Mouse (Mus musculus): ENCODE measurements around the gene Pdxdc1. TPM values are rescaled to one million over a fixed set of nuclear protein-coding genes. Genes with fewer than 3 reads are reported as not detected.

Gene Pdxdc1
- polyA plus RNA-seq, 1 experiment, result 57.0 TPM

GRCm38 (mm10) chr16:13903488-13903887, 557 bp upstream of the Pdxdc1 start:
- peak overlapping the region; percentile 81 for H3K4me3 ChIP-seq
- no peaks in the 10 kb centered on the region for H3K27me3 ChIP-seq (ENCODE audit: control insufficient read depth, insufficient read depth, insufficient read length)
- TF ChIP-seq POLR2AphosphoS2 (IDR thresholded peaks at IDR 0.05; ENCODE audit: insufficient read length, low read depth) (no peak), REST (IDR thresholded peaks at IDR 0.05; ENCODE audit: insufficient read depth, insufficient read length) (no peak), MAX (IDR thresholded peaks at IDR 0.05; ENCODE audit: low read depth) (no peak), TCF3 (IDR thresholded peaks at IDR 0.05; ENCODE audit: insufficient read length, low read depth) (no peak), MYOG (IDR thresholded peaks at IDR 0.05; ENCODE audit: control insufficient read depth in 1 of 3, insufficient read depth in 1 of 3, insufficient read length in 2 of 3, low read depth in 2 of 3) (no peak), POLR2A (IDR thresholded peaks at IDR 0.05; ENCODE audit: insufficient read length, low read depth) (no peak), TCF12 (IDR thresholded peaks at IDR 0.05; ENCODE audit: insufficient read depth, poor library complexity, severe bottlenecking) (no peak)
- H3K36me3 ChIP-seq (ENCODE audit: control insufficient read depth, insufficient read depth), result no peaks in the 10 kb centered on the region
- peak overlapping the region; percentile 76 for H3ac ChIP-seq (ENCODE audit: control insufficient read depth, insufficient read length)
- H3K4me2 ChIP-seq (ENCODE audit: low read depth), result peak overlapping the region; percentile 81
- peaks cover 49% of the 10 kb centered on the region for H3K79me2 ChIP-seq (ENCODE audit: control insufficient read depth, insufficient read depth)

DNA sequence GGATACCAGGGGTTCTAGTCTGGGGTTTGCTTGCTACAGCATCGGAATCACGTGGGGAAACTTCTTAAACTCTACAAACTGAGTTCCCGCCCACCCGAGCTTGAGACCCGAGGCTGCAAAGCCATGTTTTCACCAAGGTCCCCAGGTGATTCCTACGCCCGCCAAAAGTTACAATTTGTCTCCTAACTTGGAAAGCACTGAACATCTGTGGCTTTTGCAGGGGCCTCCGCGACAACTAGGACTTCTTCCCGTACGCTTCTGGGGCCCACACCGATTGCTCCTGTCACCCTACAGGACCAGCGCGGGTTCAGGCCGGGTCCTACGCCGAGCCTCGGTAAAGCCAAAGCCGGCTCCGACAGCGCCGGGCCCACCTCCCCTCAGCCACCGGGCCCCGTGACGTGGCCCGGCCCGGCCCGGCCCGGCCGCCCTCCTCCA, 517 bp downstream of the Pdxdc1 start:
- TF ChIP-seq REST (IDR thresholded peaks at IDR 0.05; ENCODE audit: insufficient read depth, insufficient read length) (no peak), MAX (IDR thresholded peaks at IDR 0.05; ENCODE audit: low read depth) (no peak), USF1 (IDR thresholded peaks at IDR 0.05; ENCODE audit: low read depth) (peak; percentile 49), MYOD1 (IDR thresholded peaks at IDR 0.05; ENCODE audit: control insufficient read depth in 1 of 3, insufficient read length in 2 of 3, low read depth in 2 of 3) (no peak), CEBPB (IDR thresholded peaks at IDR 0.05; ENCODE audit: insufficient read depth, poor library complexity, severe bottlenecking) (no peak)
- H3K4me3 ChIP-seq, result peak overlapping the region; percentile 81
- H3K27me3 ChIP-seq (ENCODE audit: control insufficient read depth, insufficient read depth, insufficient read length), result no peaks in the 10 kb centered on the region
- H3ac ChIP-seq (ENCODE audit: control insufficient read depth, insufficient read length), result peak overlapping the region; percentile 76
- H3K79me2 ChIP-seq (ENCODE audit: control insufficient read depth, insufficient read depth), result peaks cover 60% of the 10 kb centered on the region
- H3K4me2 ChIP-seq (ENCODE audit: low read depth), result peak overlapping the region; percentile 92
- no peaks in the 10 kb centered on the region for H3K36me3 ChIP-seq (ENCODE audit: control insufficient read depth, insufficient read depth)

- no peaks in the 10 kb centered on the region for H3K27me3 ChIP-seq (ENCODE audit: control insufficient read depth, insufficient read depth, insufficient read length)
- TF ChIP-seq POLR2A (IDR thresholded peaks at IDR 0.05; ENCODE audit: insufficient read length, low read depth) (no peak), POLR2AphosphoS2 (IDR thresholded peaks at IDR 0.05; ENCODE audit: insufficient read length, low read depth) (no peak), E2F4 (IDR thresholded peaks at IDR 0.05; ENCODE audit: insufficient read depth) (no peak), TCF3 (IDR thresholded peaks at IDR 0.05; ENCODE audit: insufficient read length, low read depth) (no peak), SRF (IDR thresholded peaks at IDR 0.05; ENCODE audit: control insufficient read depth, insufficient read length, low read depth) (no peak), MAX (IDR thresholded peaks at IDR 0.05; ENCODE audit: low read depth) (no peak), MYOG (IDR thresholded peaks at IDR 0.05; ENCODE audit: control insufficient read depth in 1 of 3, insufficient read depth in 1 of 3, insufficient read length in 2 of 3, low read depth in 2 of 3) (no peak), REST (IDR thresholded peaks at IDR 0.05; ENCODE audit: insufficient read depth, insufficient read length) (no peak), USF1 (IDR thresholded peaks at IDR 0.05; ENCODE audit: low read depth) (no peak), CEBPB (IDR thresholded peaks at IDR 0.05; ENCODE audit: insufficient read depth, poor library complexity, severe bottlenecking) (no peak), TCF12 (IDR thresholded peaks at IDR 0.05; ENCODE audit: insufficient read depth, poor library complexity, severe bottlenecking) (no peak), MYOD1 (IDR thresholded peaks at IDR 0.05; ENCODE audit: control insufficient read depth in 1 of 3, insufficient read length in 2 of 3, low read depth in 2 of 3) (no peak)
- no peak overlapping the region for H3ac ChIP-seq (ENCODE audit: control insufficient read depth, insufficient read length)
- peaks cover 87% of the 10 kb centered on the region for H3K79me2 ChIP-seq (ENCODE audit: control insufficient read depth, insufficient read depth)
- no peak overlapping the region for H3K4me3 ChIP-seq
- no peak overlapping the region for H3K4me2 ChIP-seq (ENCODE audit: low read depth)
- no peaks in the 10 kb centered on the region for H3K36me3 ChIP-seq (ENCODE audit: control insufficient read depth, insufficient read depth)
These were observed 4.0 kb downstream of the Pdxdc1 start for GRCm38 (mm10) chr16:13898981-13899380.

- H3K4me3 ChIP-seq, result no peak overlapping the region
- H3K36me3 ChIP-seq (ENCODE audit: control insufficient read depth, insufficient read depth), result no peaks in the 10 kb centered on the region
These were observed 6.6 kb downstream of the Pdxdc1 start for GRCm38 (mm10) chr16:13896357-13896756.

DNA sequence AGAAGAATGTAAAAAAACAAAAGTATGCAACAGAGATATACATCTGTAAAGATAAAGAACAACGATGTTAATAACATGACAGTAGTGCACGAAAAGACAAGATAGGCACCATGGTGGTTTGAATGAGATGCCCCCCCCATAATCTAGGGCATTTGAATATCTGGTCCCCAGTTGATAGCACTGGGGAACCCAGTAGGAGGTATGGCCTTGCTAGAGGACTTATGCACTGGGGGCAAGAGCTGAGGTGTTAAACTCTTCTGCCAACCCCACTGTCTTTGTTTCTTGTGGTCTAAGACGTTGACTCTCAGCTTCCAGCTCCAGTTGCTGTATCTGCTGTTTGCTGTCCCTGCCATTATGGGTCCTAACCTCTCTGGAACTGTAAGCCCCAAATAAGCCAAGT, 7.2 kb downstream of the Pdxdc1 start:
- no peaks in the 10 kb centered on the region for H3K27me3 ChIP-seq (ENCODE audit: control insufficient read depth, insufficient read depth, insufficient read length)
- no peak for TF ChIP-seq MAX (IDR thresholded peaks at IDR 0.05; ENCODE audit: low read depth)
- no peak for TF ChIP-seq CEBPB (IDR thresholded peaks at IDR 0.05; ENCODE audit: insufficient read depth, poor library complexity, severe bottlenecking)
- no peak for TF ChIP-seq POLR2AphosphoS2 (IDR thresholded peaks at IDR 0.05; ENCODE audit: insufficient read length, low read depth)
- no peak for TF ChIP-seq TCF12 (IDR thresholded peaks at IDR 0.05; ENCODE audit: insufficient read depth, poor library complexity, severe bottlenecking)
- H3K4me3 ChIP-seq, result no peak overlapping the region
- no peak overlapping the region for H3ac ChIP-seq (ENCODE audit: control insufficient read depth, insufficient read length)
- H3K79me2 ChIP-seq (ENCODE audit: control insufficient read depth, insufficient read depth), result peaks cover 97% of the 10 kb centered on the region
- no peak overlapping the region for H3K4me2 ChIP-seq (ENCODE audit: low read depth)
- H3K36me3 ChIP-seq (ENCODE audit: control insufficient read depth, insufficient read depth), result no peaks in the 10 kb centered on the region

More at GRCm38 (mm10) chr16:13896357-13896756, 6.6 kb downstream of the Pdxdc1 start:
- H3K79me2 ChIP-seq (ENCODE audit: control insufficient read depth, insufficient read depth), result peaks cover 97% of the 10 kb centered on the region
- H3K27me3 ChIP-seq (ENCODE audit: control insufficient read depth, insufficient read depth, insufficient read length), result no peaks in the 10 kb centered on the region
- H3ac ChIP-seq (ENCODE audit: control insufficient read depth, insufficient read length), result no peak overlapping the region
- H3K4me2 ChIP-seq (ENCODE audit: low read depth), result no peak overlapping the region
- TF ChIP-seq TCF12 (IDR thresholded peaks at IDR 0.05; ENCODE audit: insufficient read depth, poor library complexity, severe bottlenecking) (no peak), REST (IDR thresholded peaks at IDR 0.05; ENCODE audit: insufficient read depth, insufficient read length) (no peak), CEBPB (IDR thresholded peaks at IDR 0.05; ENCODE audit: insufficient read depth, poor library complexity, severe bottlenecking) (no peak)
